Mouse (Mus musculus) thymus, postnatal 14 days (tissue): ENCODE measurements around the gene Luzp1.

Source experiments
- DNase-seq: peaks from one replicate; pipeline ENCODE4 v3.0.0; 2021

Gene Luzp1

DNA sequence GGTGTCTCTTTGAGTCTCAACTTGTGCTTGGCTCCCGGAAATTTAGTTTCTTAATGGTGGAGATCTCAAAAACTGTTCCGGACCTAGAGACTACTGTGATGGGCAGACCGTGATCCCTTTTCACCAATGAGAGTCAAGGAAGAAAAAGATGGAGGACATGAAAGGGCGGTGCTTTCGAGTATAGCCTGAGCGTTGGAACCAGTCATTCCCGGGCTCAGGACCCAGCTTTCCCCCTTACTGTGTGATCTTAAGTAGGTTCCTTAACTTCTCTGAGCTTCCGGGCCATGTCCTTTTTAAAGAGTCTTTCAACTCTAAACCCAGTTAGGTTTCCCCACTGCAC is 6.8 kb upstream of the Luzp1 start:
- DNase-seq: no peak

- DNase-seq: no peak
These were observed 6.1 kb upstream of the Luzp1 start for GRCm38 (mm10) chr4:136463436-136463835.

- no peak for DNase-seq
These were observed 3.3 kb upstream of the Luzp1 start for GRCm38 (mm10) chr4:136466226-136466625.

- DNase-seq: peak; percentile 21
These were observed 821 bp upstream of the Luzp1 start for GRCm38 (mm10) chr4:136468553-136469327.

GRCm38 (mm10) chr4:136469941-136470346 is 383 bp downstream of the Luzp1 start:
- no peak for DNase-seq

DNA sequence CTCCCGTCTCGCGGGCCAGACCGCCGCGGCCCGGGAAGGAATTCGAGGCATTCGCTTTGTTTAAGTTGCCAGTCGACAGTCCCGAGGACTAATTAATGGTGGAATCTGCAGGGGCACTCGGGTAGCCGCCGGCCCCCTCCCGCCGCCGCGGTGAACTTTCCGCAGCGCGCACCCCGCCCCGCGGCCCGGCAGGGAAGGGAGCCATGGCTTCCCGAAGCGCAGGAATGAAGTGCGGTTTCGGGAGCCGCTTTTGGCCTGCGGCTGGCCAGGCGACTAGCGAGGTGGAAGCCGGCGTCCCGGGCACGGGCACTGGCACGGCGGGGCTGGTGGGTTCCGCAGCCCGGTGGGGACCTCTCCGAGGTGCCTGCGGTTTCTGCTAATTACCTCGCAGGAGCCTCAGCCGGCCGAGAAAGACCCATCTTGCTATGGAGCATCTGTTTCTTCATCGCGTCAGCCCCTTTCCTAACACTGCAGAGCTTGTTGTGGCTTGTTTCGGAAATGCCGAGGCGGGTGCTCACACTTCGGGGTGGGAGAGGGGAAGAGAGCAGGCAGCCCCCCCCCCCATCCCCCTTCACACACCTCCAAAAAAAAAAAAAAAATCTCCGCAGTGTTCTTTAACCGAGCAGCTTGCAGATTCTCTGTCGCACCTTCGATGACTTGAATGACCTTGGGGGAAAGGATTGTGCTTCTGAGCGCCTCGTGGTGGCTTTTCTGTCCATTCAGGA is 948 bp downstream of the Luzp1 start:
- DNase-seq: peak; percentile 34

DNA sequence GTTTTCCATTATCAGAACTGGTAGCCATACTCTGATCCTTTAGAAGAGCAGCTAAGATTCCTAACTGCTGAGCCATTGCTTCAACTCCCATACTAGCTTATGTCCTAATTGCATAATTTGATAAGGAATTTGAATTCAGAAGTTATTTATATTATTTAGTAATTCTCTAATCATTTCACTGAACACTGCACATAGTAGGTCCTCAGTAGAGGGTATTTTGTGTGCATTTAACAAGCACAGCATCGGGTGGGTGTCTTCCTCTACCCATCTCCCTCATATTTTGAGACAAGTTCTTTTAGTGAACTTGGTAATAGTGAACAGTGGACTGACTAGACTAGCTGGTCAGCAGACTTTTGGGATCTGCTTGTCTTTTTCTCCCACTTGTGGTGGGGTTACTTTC is 7.1 kb downstream of the Luzp1 start:
- no peak for DNase-seq

GRCm38 (mm10) chr4:136486549-136486948 is 17.0 kb downstream of the Luzp1 start:
- DNase-seq: no peak

DNA sequence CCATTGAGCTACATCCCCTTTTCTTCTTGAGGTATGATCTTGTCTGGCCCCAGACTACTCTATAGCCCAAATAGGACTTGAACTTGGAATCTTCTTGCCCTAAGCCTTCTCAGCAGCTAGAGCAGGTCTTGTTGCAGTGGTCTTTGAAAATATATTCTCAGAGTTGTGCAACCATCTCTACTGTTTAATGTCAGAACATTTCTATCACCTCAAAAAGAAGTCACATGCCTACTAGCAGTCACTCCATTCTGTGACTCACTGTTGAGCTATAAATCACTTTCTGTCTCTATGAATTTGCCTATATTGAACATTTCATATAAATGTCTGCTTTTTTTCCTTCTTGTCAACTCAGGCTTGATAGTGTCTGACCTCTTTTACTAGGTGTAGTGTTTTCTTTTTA is 26.4 kb downstream of the Luzp1 start:
- DNase-seq: no peak

DNA sequence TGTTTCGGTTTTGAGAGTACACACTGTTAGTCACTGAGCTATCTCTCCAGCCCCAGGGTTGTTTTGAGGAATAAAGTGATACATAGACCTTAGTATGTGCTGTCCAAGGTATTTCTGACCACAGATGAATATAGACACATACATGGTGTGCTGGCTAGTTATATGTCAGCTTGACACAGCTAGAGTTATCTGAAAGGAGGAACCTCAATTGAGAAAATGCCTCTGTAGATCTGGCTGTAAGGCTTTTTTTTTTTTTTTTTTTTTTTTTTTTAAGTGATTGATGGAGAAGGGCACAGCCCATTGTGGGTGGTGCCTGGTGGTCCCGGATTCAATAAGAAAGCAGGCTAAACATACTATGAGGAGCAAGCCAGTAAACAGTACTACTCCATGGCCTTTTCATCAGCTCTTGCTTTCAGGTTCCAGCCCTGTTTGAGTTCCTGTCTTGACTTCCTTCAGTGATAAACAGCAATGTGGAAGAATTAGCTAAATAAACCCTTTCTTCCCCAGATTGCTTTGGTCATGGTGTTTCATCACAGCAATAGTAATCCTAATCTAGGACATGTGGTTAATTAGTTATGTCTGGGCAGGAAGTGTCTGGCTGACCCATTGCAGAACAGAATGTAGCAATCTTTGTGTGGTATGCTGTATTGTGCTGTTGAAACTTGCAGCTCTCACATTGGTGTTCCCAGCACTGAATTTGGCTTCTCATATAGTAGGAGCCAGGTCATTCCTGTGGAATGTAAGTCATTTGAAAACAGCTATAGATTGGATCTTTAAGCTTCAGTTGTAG is 36.1 kb downstream of the Luzp1 start:
- no peak for DNase-seq

GRCm38 (mm10) chr4:136509857-136510256 is 40.3 kb downstream of the Luzp1 start:
- peak; percentile 50 for DNase-seq

DNA sequence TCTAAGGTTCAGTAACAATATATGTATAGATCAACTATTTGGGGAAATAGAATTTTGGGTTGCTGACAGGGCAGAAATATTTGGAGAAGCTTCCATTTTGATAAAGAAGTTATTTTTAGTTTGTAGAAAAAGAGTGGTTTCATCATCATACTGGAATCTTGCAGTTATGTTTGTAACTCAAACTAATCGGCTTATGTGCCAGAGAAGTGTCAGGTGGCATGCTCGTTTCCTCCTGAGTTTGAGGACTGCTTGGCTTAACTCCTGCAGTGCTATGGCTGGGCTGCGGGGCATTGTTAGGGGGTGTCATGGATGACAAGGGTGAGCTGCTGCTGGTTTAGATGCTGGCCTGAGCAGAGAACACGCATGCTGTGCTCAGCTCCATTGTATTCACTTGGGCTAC is 42.1 kb downstream of the Luzp1 start:
- no peak for DNase-seq

DNA sequence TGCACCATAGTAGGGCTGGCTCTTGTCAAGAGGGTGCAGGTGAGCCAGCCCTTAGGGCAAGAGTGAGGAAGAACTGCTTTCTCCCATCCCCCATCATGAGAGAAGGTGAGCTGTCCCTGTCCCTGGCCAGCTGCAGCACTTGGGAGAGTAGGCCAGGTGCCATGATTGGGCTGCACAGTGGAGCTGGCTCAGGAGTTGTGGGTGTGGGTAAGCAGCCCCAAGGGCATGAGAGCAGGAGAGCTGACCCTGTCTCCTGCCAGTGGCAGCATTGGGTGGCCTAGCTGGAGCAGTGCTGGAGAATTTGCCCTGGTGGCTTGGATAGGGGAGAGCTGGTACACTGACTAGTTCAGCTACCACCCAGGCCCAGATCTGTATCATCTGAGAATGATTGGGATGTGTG is 43.3 kb downstream of the Luzp1 start:
- DNase-seq: no peak

- DNase-seq: no peak
These were observed 48.6 kb downstream of the Luzp1 start for GRCm38 (mm10) chr4:136518141-136518540.

GRCm38 (mm10) chr4:136518576-136518975 is 49.0 kb downstream of the Luzp1 start:
- DNase-seq: no peak

GRCm38 (mm10) chr4:136519866-136520265 is 50.3 kb downstream of the Luzp1 start:
- DNase-seq: no peak

- DNase-seq: no peak
These were observed 52.3 kb downstream of the Luzp1 start for GRCm38 (mm10) chr4:136521898-136522297.

DNA sequence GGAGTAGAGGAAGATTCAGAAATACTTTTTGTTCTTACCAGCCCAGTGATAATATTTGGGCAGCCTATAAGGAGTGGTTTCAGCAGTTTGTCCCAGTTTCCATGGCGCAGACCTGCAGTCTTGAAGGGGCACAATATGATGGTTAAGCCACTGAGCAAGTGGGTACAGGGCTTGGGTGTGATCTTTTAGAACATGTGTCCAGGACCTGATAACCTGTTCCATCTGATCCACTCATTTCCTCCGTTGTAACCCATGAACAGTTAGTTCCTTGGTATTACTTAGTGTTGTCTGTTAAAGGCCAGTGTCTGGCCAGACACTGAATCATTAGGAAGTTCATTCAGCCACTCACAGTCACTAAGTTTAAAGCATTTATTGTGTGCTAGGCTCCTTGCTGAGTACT is 54.7 kb downstream of the Luzp1 start:
- no peak for DNase-seq

DNA sequence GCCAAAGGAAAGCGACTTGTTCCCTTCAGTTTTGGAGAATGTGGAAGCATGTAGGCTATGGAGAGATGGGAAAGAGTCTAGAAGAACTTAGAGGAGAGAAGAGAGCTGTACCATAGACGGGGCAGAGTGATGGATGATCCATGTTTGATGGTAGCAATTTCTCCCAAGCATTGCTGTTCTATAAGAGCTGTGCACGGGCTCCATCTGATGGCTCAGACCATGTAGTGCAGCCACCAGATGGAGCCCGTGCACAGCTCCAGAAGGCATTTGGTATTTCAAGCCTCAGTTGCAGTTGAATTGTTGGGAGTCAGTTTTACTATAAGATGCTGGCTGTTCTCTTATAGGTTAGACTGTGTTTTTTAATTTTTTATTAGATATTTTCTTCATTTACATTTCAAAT is 56.9 kb downstream of the Luzp1 start:
- DNase-seq: peak; percentile 54

- DNase-seq: no peak
These were observed 75.6 kb downstream of the Luzp1 start for GRCm38 (mm10) chr4:136545151-136545550.

DNA sequence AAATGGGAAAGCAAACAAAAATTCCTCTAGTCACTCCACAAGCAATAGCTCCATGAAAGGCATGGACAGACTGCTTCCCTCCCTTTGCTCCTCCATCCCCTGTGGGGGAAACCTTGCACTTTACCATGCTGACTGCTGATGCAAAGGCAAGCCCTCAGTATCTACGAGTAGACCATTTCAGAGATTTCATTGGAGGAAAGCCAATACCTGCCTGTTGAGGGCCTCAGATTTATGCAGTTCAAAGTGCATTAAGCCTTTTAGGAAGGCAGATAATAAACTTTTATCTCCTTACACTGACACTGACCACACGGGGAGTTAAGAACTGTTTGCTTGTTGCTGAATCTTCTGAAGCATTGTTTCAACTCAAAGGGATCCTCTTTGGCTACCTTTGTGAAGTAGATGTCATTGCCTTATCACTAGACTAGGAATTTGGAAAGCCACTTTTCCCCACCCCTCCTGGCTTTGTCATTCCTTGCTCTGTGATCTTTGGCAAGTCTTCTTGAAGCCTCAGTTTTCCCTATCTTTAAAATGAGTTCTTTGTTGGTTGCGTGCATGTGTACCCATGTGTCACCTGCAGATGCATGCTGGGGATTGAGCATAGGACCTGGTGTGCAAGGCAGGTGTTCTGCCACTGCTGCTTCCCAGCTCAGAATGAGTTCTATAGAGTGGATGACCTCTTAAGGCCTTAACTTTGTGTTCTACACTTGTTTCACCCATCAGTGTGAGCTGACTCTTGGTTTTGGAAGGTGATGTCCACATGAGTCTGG is 76.9 kb downstream of the Luzp1 start:
- DNase-seq: no peak

GRCm38 (mm10) chr4:136547721-136548120 is 78.2 kb downstream of the Luzp1 start:
- no peak for DNase-seq

DNA sequence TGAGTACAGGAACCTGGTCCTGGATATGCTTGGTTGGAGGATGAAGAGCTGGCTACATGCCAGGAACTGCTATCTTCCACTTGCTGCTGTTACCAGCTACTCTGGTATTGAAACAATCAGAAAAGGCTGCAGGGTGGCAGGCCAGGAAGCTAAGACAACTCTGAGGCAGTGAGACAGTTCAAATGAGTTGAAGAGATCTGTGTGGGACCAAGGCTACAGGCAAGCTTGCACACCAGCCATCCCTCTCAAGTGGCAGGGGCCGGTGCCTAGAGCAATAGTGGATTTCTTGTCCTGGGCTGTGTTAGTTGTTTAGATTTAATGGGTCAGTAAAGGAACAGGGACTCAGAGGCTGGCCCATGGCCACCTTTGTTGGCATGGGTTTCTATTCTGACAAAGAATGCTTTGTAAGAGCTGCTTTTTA is 78.8 kb downstream of the Luzp1 start:
- no peak for DNase-seq
